Mouse (Mus musculus) brain, adult 10 weeks (tissue): ENCODE measurements around the gene Bcl3. TPM values are rescaled to one million over a fixed set of nuclear protein-coding genes. Genes with fewer than 3 reads are reported as not detected.

Experiments
- polyA plus RNA-seq: library from polyadenylated mRNA; stranded (reverse); fragments of 350-450 nt; fragmentation: Illumina TruSeq; extraction: RNeasy Lipid Tissue Mini Kit (QIAGEN cat#74804); gene quantifications from one replicate; pipeline ENCODE4 v1.2.3, GENCODE M21; 2015; ENCODE audit warnings: low read depth, low replicate concordance

The Bcl3 gene
- polyA plus RNA-seq = 0.42 TPM

DNA sequence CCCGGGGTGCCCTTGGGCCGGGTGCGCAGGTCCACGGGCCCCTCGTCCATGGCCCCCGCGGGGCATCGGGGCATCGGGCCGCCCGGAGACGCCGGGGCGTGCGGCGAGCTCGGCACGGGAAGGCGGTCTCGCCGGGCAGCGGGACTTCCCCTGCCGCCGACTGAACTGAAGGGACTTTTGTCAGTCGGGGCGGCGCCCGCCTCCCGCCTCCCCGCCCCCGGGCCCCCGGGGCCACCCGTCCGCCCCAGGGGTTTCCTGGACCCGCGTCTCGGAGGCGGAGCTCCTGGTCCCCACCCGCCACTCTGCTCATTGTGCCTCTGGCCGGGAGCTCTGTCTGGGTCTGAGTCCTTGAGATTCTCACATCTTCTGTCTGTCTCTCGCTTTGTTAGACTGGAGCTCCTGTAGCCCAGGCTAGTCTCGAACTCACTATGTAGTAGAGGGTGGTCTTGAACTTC, at the start of gene Bcl3:
Bcl3 (minus strand) TSS at position 167 of the 455 bp plus-strand sequence.

DNA sequence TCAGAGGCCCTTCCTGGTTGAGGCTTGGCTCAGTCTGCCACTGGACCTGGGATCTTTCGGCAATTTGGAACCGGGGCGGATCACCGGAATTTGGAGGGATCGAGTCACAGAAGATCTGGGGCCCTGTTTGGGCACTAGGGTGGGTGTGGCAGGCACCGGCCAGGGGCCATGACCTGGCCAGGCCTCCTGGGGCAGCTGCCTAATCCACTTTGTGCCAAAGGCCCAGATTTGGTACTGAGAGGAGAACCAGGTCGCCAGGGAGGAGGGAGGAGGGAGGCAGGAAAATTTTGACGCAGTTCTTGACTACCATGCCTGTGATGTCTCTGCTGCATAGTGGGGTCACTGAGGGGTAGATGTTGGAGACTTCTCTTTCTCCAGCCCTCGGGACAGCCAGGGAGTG, 38.6 kb upstream of the Bcl3 start, which contains the start of gene Ceacam16:
Ceacam16 (minus strand) TSS at position 101 of the 400 bp plus-strand sequence.

DNA sequence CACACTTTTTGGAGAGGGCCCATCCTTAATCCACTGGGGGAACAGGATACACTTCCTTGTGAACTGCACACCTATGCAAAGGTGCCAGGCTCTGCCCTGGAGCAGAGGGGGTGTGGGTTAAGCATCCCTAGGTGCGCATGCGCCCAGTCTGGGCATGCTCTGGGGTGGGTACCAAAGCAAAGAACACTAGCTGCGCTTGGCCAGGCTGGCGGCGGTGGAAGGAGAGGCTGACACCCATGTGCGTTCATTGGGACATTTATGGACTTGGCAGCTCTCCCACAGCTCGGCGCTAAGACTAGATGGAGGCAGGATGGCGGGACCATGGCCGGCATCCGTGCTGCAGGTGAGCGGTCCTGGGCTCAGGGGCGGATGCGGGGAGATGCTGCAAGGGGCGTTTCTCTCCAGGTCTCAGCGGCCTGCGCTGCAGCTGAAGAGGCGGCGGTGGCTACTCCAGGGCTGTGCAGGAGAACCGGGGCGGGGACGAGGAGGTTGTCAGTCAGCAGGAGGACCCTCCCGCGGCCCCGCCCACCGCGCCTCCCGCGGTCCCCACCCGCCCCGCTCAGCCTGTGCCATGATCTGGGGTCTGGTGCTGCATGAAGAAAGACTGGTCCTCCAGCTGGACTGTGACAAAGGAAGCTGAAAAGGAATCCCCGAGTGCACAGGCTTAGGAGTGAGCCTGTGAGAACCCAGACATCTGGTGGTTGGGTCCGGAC, 29.4 kb upstream of the Bcl3 start, which contains the start of gene Gm19345:
Gm19345 (plus strand) TSS at position 146 of the 713 bp plus-strand sequence.

DNA sequence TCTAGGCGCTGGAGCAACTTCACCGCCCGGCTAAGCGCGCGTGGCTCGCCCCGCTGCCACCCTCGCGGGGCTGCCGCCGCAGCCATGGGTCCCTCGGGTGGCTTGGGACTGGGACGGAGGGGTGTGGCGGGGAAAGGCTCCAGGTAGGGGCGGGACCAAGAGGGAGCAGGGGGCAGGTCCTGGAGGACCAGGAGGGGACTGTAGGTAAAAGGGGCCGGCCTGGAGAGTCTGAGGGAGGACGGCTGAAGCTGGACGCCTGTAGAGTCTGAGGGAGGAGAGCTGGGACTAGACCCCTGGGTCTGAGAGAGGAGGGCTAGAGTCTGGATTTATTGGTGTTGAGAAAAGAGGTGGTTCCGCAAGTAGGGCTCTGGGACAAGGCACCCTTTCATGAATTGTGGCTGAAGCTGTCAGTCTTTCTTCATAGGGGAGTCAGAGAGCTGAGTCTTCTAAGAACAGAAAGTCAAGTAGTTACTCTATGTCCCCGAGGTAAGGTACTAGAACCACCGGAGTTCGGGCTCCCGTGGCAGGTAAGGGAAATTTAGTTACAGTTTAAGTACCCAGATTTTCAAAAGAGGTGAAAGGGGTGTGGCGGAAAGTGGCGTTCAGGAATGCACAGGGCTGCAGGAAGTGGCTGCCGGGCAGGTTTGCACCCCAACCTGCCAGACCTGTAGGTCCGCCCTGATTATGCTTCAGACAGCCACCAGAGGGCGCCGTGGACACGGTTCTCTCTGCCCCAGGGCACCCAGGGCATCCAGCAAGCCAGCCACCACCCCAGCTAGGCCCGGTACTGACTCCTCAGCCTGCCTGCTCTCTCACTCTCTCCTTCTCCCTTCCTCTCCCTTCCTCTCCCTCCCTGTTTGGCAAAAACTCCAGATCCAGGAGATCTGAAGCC, 25.6 kb downstream of the Bcl3 start, which contains the start of gene Cblc:
Cblc (minus strand) TSS at position 113 of the 892 bp plus-strand sequence.

DNA sequence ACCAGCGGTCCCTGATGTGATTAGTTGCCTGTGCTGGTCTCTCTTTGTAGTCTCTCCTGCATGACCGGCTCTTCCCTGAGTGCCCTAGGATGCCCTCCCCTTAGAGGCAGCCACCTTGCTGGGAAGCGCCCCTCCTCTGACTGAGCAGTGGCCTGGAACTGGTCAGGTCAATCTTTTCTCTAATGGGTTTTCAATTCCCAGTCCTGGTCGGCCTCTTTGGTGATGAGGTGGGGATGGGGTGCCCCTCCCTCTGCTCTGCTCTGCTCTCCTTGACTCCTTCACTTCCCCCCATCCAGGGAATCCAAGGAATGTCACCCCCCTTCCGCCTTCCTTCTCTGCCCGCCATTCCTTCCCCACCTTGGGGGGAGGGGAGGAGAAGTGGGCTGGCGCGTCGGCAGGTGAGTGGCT, 51.6 kb downstream of the Bcl3 start, which contains the start of gene Bcam:
Bcam (minus strand) TSS at position 33 of the 408 bp plus-strand sequence.

Other genes with a start within 250 kb of the Bcl3 start
- gene Zfp296, start 245.5 kb downstream of the Bcl3 start, polyA plus RNA-seq = 2.2 TPM
- gene Gemin7, start 245.2 kb downstream of the Bcl3 start, polyA plus RNA-seq = 70.4 TPM
- gene Clasrp, start 218.3 kb downstream of the Bcl3 start, polyA plus RNA-seq = 61.8 TPM
- gene Relb, start 193.3 kb downstream of the Bcl3 start, polyA plus RNA-seq = 5.4 TPM
- gene Clptm1, start 157.7 kb downstream of the Bcl3 start, polyA plus RNA-seq = 134 TPM
- gene Apoc2, start 144.8 kb downstream of the Bcl3 start, polyA plus RNA-seq = not detected
- gene Gm44805, start 141.3 kb downstream of the Bcl3 start, polyA plus RNA-seq = not detected
- gene Apoc4, start 141.3 kb downstream of the Bcl3 start, polyA plus RNA-seq = not detected
- 12.2 TPM for gene Apoc1, start 130.1 kb downstream of the Bcl3 start, polyA plus RNA-seq
- gene Apoe, start 123.6 kb downstream of the Bcl3 start, polyA plus RNA-seq = 3,083 TPM
- 89.9 TPM for gene Tomm40, start 107.3 kb downstream of the Bcl3 start, polyA plus RNA-seq
- gene Nectin2, start 72.3 kb downstream of the Bcl3 start, polyA plus RNA-seq = 7.5 TPM
- 16.0 TPM for gene Bcam, start 51.8 kb downstream of the Bcl3 start, polyA plus RNA-seq
- gene Cblc, start 26.0 kb downstream of the Bcl3 start, polyA plus RNA-seq = not detected
- gene Gm19345, start 29.2 kb upstream of the Bcl3 start, polyA plus RNA-seq = 2.8 TPM
- not detected for gene Ceacam16, start 38.5 kb upstream of the Bcl3 start, polyA plus RNA-seq
- gene Ceacam19, start 65.2 kb upstream of the Bcl3 start, polyA plus RNA-seq = not detected
- 11.7 TPM for gene Pvr, start 98.4 kb upstream of the Bcl3 start, polyA plus RNA-seq
- gene Igsf23, start 128.0 kb upstream of the Bcl3 start, polyA plus RNA-seq = not detected
- not detected for gene Ceacam20, start 142.6 kb upstream of the Bcl3 start, polyA plus RNA-seq
- not detected for gene Nlrp9b, start 168.7 kb upstream of the Bcl3 start, polyA plus RNA-seq